14 mouse cellular contexts compared by ENCODE assay signal in genomic region chr1:54046923-54047322, GRCm38 (mm10).
DNase-seq lines count a peak whose midpoint lies in the region; TF ChIP-seq lines count a peak whose summit lies in the region.
"Had no signal": no experiment of that assay in that cellular context is flagged by ENCODE, and none has a peak within 500 bp of the region (broad histone marks: within the 10 kb centered on the region; RNA-seq: fewer than 3 reads in every experiment).

No protein-coding gene starts in this region.

- TF ChIP-seq POLR2A in kidney, adult 2 months (IDR thresholded peaks at IDR 0.05; ENCODE audit: low read depth, low read length), result no peak

- H3K27ac ChIP-seq in kidney, adult 2 months (ENCODE audit: insufficient read depth, low read depth, low read length), result no peak overlapping the region
- H3K27ac ChIP-seq: embryonic facial prominence, embryonic 12.5 days; forebrain, embryonic 13.5 days had no signal

- peak; percentile 57 for DNase-seq in kidney, adult 2 months
- no peak for DNase-seq in kidney, postnatal 4 days
- DNase-seq in adipocyte (ENCODE audit: low spot score), result peak; percentile 52
- peak; percentile 61 for DNase-seq in heart, adult 8-10 months (ENCODE audit: low spot score)
- DNase-seq in kidney, postnatal 10 days, result peak; percentile 4
- no peak for DNase-seq in layer of hippocampus, adult 9-10 months (ENCODE audit: low spot score)
- no peak for DNase-seq in embryo, embryonic 9.5 days (ENCODE audit: extremely low spot score)
- DNase-seq: cerebellum, postnatal 10 days; layer of hippocampus, adult 9-11 months; left cerebral cortex, postnatal 4 days; right cerebral cortex, adult 18-20 months; thymus, postnatal 36 days had no signal

- no peaks in the 10 kb centered on the region for H3K4me1 ChIP-seq in kidney, adult 2 months (ENCODE audit: control insufficient read depth, insufficient read depth, low read length)
- H3K4me1 ChIP-seq: embryonic facial prominence, embryonic 12.5 days; forebrain, embryonic 13.5 days had no signal

- WGBS in kidney, adult 2 months, result 62% methylated on average over 1 of the region's 1 CpGs

- H3K27me3 ChIP-seq in kidney, adult 2 months (replicated peaks; ENCODE audit: control insufficient read depth, insufficient read depth, low read length), result no peaks in the 10 kb centered on the region
- H3K27me3 ChIP-seq: embryonic facial prominence, embryonic 12.5 days; forebrain, embryonic 13.5 days had no signal

- H3K4me3 ChIP-seq in kidney, adult 2 months (ENCODE audit: insufficient read depth, low read depth, low read length), result no peak overlapping the region
- H3K4me3 ChIP-seq: embryonic facial prominence, embryonic 12.5 days; forebrain, embryonic 13.5 days had no signal

- H3K36me3 ChIP-seq in kidney, adult 2 months (ENCODE audit: control insufficient read depth, insufficient read depth, low read length), result no peaks in the 10 kb centered on the region
- H3K36me3 ChIP-seq: embryonic facial prominence, embryonic 12.5 days had no signal

- no peak for TF ChIP-seq CTCF in kidney, adult 2 months (conservative IDR thresholded peaks at IDR 0.05; ENCODE audit: insufficient read depth, insufficient read length, low read depth, low read length)

Comparison
In these comparisons a context has a peak if more than half of its experiments do, and no peak if none do; other contexts are left out.
1. DNase-seq: peak in kidney, adult 2 months (single experiment), adipocyte (single experiment), heart, adult 8-10 months (single experiment) and kidney, postnatal 10 days (single experiment); none in kidney, postnatal 4 days (0 of 2), layer of hippocampus, adult 9-10 months (single experiment) and embryo, embryonic 9.5 days (single experiment).